Mouse (Mus musculus): ENCODE measurements around the gene Wdr11.

The Wdr11 gene

DNA sequence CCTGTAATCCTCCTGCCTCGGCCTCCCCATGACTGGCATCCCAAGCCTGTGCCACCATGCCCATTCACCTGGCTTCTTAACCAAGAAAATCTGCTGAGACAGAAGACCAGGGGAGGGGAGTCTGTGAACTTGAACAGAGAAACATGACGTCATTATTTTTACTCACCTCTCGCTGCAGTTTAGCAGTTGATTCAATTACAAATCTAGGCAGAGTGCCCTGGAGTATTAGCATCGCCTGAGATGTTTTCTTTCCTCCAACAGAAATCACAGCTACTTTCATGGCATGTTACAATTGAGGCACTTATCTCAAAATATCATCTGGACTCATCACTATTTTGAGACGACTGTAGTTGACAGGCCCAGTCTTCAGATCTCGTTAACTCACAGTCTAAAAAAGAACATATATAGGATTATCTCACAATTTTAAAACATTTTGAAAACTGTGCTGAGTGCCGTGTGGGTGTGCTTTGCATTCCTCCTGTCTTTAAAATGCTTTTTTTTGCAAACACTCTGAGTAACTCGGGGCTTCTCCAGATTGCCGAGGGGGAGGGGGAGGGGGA lies 61.3 kb downstream of the Wdr11 start:
- DNase-seq (ENCODE audit: low read depth in 2 of 2, low spot score in 2 of 2), result no peak

DNA sequence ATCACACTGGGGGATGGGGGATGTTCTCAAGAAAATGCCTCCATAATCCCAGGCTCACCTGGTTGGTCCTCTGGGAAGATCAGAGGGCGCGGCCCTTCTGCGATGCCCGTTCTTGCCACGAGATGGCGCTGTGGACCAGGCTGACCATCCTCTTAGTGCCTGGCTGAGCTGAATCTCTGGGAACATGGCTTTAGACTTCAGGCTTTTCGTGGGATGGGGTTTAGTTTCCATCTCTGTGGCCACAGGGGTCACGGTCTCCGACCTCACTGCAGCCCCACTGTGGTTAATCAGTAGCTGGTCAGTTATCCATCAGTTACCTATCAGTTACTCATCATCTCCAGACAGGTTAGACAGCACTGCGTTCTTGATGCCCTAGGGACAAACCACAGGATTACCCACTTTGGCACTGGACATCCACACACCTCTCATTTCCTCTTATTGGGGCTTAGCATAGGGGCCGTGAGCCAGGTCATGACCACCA lies 62.2 kb downstream of the Wdr11 start:
- DNase-seq (ENCODE audit: low read depth in 2 of 2, low spot score in 2 of 2), result peak; percentile 7 to 14

DNA sequence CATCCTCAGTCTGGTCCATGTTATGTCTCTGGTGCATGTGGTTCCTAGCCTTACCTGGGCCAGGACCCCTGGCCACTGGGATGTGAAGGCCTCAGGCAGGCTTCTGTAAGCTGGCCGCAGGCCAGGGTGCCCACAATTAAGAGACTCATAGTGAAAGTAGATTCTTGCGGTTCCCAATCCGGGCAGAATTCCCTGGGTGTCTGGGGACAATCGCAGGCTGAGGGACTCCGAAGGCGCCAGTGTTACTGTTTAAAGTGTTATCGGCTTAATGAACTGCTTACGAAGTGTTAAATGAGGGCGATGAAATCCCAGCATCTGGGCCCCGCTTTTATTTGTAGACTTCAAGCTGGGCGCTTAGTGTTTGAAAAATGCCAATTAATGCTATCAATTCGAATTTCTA lies 63.3 kb downstream of the Wdr11 start:
- no peak for DNase-seq (ENCODE audit: low read depth in 2 of 2, low spot score in 2 of 2)

DNA sequence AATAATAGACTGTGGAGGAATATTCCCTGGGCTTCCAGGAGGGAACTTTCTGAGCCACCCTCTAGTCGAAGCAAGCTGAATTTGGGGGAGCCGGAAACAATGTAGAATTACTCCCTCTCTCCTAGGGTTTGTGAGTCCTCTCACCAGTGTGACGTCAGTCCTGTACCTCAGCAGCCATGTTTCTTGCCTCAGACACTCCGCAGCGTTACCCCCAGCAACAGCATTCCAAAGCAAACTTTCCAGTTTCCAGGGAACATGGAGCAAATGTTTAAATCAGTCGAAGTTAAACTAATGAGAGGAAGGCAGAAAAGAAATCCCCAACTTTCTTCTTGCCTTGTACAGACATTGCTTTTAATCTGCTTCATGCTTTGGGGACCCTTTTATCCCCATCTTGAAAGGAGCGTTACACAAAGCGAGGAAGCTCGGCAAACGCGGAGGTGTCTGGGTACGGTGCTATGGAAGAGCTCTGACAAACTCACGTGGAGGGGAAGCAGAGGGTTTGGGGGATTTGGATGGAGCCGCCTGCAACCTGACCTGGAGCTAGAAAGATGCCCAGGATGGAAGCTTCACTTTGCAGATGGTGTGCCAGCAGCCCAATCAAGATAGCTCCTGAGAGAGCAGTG lies 64.1 kb downstream of the Wdr11 start:
- no peak for DNase-seq (ENCODE audit: low read depth in 2 of 2, low spot score in 2 of 2)

DNA sequence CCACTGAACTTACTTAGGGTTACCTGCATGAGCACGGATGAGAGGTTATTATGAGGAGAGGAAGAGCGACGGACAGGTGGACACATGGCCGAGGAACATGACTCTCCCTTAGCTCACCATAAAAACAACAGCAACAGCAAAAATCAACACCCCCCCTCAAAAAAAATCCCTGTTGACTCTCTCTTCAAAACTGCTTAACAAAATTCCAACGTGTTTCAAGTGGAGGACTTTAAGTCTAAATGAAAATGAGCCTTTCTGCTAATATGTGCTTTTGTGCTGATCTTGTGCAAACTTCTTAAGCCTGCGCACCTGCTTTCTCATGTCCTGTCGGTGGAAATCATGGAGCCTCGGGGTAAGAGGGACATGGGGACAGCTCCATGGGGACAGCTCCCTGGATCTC lies 66.2 kb downstream of the Wdr11 start:
- no peak for DNase-seq (ENCODE audit: low read depth in 2 of 2, low spot score in 2 of 2)

DNA sequence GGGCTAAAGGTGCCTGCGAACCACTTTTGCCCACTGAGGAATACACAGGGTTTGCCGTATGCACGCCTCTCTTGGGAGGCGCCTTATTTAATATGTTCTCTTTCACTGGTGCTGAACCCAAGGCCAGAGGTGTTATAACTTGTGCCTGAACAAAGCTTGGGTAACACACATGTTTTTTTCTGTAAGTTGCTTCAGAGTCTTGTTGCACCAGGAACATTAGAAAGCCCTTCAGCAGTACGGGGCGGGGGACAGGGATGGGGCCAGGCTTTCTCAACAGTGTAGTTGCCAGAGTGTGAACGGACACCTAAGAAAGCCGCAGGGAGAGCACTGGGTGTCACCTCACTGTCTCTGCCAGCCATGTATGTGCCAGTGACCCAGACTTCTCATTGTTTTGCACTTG lies 68.1 kb downstream of the Wdr11 start:
- DNase-seq (ENCODE audit: low read depth in 2 of 2, low spot score in 2 of 2), result no peak

DNA sequence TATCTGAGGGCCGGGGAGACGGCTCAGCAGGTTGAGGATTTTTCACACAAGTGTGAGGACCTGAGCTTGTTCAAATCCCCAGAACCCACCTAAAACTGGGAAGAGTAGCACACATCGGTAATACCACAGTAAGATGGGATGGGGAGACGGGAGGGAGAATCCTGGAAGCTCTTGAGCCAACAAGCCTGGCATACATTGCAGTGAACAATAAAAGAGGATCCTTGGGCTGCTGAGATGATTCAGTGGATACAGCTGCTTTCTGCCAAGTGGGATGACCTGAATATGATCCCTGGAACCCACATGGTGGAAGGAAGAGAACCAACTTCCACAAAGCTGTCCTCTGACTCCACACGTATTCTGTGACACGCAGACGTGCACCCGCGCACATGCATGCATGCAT lies 68.9 kb downstream of the Wdr11 start:
- DNase-seq (ENCODE audit: low read depth in 2 of 2, low spot score in 2 of 2), result no peak

DNA sequence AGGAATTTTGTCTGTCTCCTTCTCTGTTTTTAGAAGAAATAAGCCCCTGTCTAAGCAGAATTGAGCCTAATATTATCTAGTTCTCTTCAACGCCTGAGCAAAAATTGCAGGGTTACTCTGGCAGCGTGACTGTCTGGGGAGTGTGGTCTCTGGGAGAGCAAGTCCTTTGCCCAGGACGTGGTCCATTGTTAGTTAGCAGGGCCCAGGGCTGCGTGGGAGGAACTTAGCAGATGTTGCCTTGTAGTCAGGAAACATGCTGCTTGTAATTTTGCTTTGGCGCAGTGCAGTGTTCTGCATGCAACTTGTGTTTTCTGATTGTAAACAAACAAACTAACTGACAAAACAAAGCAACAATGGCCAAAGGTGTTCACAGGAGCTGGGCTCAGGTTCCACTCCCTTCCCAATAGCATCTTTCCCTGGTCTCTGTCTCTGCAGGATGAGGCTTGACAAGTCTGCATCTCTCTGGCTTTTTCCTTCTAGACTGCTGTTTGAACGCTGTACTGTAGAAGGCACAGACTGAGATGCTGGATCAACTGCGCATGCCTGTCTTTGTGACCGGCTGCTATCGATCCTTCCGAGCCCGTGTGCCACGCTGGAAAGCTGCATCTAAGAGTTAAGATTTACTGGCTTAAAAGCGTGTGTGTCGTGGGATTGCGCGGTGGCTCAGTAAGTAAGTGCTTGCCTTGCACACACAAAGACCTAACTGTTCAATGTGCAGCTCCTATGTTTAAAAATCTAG lies 70.6 kb downstream of the Wdr11 start:
- no peak for DNase-seq (ENCODE audit: low read depth in 2 of 2, low spot score in 2 of 2)

DNA sequence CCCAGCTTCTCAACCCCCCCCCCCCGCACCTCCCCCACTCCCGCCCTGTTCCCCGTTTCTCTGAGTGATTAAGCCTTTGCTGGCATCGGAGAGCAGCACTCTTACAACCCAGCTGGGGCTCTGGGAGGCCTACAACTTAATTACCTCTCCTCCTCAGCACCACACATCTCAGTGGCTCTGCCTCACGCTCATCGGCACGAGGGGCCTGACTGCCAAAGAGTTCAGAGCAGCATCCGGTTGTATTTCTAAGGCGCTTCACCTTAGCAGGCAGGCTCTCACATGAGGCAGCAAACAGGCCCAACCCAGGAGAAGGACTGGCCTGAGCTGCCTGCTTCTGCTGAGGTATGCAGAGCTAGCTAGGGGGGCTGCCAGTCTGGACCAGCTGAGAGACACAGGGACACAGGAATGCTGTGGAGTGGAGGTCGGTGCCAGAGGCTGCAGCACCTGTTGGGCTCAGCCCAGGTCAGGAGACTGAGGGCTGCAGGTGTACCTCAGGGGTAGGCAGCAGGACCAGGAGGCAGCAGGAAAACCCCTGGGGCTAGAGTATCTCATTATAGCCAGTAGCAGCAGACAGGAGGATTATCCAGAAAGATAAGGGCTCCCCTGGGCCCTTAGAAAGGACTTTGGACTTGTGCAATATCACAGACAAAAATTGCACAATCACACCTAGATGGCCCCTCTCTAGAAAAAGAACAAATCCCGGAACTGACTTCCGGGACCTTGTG lies 72.3 kb downstream of the Wdr11 start:
- DNase-seq (ENCODE audit: low read depth in 2 of 2, low spot score in 2 of 2), result no peak

DNA sequence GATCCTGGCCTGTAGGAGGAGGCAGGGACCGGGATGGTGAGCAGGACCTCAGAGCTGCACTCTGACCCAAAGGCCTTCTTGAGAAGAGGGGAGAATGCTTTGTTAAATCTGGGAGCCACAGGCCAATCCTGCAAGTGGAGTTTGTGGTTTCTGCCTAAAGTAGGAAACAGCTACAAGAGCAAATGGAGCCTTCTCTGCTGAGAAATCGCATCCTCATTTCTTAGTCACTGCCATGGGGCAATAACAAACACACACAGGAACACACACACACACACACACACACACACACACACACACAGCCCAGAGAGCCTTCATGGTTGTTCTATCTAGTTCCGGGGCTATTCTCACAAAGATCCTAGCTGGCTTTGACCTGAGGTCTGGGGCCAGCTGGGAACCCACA lies 73.7 kb downstream of the Wdr11 start:
- no peak for DNase-seq (ENCODE audit: low read depth in 2 of 2, low spot score in 2 of 2)

DNA sequence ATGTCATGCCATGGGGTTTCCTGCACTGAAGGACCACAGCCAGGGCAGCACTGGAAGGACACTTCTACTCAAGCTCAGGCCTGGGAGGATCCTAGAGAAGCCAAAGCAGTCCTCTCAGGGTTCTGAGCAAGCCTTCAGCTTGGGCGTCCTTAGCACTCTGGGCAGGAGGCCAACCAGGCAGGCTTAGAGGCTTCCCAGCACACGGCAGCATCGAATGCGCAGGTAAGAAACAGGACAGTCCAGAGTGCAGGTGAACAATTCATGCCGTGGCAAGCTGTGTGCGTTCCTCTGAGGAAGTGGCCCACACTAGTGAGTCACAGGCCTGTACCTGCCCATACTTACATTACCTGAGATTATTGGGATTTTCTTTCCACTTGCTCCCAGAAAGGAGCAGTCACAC lies 74.3 kb downstream of the Wdr11 start:
- no peak for DNase-seq (ENCODE audit: low read depth in 2 of 2, low spot score in 2 of 2)

DNA sequence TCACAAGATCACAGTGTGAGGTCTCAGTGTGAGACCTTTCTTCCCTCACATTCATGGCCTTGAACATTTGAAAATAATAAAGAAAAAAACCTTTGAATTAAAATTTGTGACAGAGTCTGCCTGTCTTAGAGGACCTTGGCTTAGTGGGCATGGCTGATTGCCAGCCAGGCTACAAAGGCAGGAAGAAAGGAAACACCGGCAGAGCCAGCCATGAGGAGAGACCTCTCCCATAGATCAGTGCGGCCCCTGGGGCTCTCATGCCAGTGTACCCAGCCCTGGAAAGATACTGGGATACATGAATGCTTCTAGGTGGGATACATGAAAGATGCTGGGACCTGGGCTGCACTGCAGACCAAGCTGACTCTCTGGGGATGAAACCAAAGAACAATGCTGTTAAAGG lies 74.9 kb downstream of the Wdr11 start:
- DNase-seq (ENCODE audit: low read depth in 2 of 2, low spot score in 2 of 2), result no peak

DNA sequence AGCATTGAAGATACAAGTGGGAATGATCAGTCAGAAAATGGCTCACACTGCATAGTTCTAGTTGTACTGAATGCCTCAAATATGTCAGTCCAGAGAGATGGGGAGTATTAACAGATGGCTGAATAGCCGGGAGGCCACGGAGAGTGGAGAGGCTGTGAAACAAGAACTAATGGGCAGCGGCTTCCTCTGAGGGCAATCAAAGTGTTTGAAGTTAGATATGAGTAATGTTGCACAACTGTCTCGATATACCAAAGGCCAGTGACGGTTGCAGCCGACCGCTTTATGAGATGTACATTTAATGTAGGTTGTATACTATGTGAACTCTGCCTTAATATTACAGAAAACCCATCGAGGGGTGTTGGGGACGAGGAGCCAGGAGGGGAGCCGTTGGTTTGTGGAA lies 78.6 kb downstream of the Wdr11 start:
- DNase-seq (ENCODE audit: low read depth in 2 of 2, low spot score in 2 of 2), result no peak

DNA sequence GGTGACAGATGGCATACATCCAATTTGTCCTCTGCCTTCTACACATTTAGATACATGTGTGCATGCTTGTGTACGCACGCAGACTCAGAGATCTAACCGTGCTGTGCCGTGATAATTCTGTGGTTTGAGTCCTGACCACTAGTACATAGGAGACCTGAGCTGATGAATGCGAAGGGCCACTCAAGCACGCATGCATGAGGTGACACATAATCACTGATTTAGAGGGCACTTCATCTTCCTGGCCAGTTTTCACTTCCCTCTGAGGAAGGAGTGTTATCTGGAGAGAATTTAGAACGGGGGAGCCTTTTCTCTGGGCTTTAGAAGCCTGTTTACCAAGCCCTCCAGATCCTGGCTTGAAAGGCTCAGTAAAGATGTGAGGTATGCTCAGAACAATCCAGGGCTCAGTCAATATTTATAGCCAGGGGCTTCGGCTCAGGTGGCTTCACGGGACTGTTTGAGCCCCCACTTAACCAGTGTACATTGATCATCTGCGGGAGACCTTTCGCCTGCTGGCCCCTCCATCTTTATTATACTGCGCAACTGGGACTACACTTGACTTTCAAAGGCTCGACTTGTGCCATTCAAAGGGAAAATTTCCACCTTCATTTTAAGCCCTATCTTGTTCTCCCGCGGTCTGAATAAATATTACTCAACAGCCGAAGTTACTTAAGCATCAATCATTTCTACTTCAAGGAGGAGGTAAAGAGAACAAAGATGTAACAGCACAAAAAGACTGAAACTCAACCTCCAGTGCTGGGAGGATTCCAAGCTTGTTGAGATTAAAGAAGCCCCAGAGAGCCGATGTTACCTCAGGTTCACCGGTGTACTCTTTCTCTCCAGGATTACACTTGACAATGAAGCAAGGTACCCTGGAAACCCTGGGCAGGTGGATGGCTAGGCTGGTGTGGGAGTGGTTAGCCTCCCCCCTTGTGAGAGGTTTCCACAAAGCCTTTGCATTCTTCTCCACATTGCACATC lies 80.3 kb downstream of the Wdr11 start:
- no peak for DNase-seq (ENCODE audit: low read depth in 2 of 2, low spot score in 2 of 2)

DNA sequence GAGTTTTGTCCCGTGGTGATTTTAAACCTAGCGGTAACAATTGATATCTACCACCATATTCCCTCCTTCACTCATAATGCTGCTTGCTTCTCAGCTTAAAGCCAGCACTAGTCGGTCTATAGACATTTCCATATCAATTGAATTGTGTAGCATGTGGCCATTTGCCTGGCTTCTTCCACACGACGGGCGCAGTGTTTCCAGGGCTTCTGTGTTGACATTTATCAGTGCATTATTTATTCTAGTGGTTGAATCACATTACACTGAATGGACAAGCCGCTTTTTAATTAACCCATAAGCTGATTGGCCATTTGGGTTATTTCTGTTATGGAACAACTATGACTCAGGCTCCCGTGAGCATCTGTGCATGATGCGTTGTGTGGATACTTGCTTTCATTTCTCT lies 82.1 kb downstream of the Wdr11 start:
- no peak for DNase-seq (ENCODE audit: low read depth in 2 of 2, low spot score in 2 of 2)

DNA sequence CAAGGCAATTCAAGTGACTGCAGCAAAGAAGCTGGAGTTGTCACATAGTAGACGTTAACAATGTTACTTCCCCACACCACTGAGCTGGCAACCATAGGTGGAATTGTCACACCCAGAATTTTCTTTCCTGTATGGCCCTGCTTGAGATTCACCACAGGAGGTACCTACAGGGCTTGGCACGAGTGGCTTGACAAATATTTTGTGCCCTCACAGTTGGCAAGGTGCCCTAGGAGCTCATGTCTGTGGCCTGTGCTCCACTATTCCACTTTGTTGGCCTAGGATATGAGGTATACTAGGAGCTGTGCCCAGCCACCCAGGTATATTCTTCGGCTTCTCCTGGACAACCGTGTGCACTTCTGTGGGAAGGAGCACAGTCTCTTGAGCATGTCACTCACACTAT lies 82.9 kb downstream of the Wdr11 start:
- DNase-seq (ENCODE audit: low read depth in 2 of 2, low spot score in 2 of 2), result no peak

DNA sequence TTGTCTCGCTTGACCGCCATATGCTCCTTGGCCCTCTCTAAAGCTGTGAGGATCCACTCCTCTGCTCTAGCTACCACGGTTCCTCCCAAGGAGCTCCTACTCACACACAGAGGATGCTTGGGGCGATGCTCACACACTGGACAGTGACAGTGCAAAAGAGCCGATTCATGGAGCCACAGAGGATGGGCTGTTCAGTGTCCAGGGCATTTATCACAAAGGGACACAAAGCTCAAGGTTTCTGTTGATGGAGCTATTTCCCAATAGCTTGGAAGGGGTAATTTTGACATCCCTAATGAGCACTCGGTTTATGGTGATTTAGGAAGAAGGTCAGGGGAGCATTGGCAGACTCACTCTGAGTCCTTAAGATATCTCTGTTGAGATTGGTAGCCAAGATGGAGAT lies 84.2 kb downstream of the Wdr11 start:
- no peak for DNase-seq (ENCODE audit: low read depth in 2 of 2, low spot score in 2 of 2)

DNA sequence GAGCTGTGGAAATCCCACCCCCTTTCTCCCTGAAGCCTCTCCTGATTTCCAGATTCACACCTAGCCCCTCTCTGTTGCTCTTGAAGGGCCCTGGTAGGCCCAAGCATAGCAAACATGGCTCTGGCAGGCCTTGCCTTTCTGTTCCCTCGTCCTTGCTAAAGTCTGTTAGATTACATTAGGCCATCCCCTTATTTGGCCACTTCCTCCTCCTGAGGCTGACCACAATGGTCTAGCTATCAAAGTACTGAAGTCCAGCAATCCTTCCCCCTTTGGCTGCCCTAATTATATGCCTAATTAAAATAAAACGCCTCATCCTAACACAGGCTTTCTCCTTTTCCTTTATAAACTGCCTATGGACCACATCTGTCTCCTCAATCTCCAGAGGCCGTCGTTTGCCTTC lies 85.5 kb downstream of the Wdr11 start:
- DNase-seq (ENCODE audit: low read depth in 2 of 2, low spot score in 2 of 2), result no peak

DNA sequence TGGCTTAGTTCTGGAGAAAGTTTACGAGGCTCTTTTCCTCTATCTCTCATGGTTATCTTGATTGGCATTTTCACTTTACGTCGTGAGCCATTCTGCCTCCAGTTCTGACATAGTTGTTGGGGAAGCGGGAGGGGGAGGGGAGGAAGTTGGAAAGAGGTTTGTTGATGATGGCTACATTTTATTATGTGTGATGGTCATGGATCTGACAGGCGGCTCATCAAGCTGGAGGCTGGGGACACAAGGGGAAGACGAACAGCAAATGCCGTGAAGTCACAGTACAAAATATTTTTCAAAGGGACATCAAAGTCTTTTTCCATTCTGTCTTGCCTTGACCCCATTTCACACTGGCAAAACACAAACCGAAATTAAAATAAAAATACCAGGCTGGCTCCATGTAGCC lies 86.8 kb downstream of the Wdr11 start:
- no peak for DNase-seq (ENCODE audit: low read depth in 2 of 2, low spot score in 2 of 2)

DNA sequence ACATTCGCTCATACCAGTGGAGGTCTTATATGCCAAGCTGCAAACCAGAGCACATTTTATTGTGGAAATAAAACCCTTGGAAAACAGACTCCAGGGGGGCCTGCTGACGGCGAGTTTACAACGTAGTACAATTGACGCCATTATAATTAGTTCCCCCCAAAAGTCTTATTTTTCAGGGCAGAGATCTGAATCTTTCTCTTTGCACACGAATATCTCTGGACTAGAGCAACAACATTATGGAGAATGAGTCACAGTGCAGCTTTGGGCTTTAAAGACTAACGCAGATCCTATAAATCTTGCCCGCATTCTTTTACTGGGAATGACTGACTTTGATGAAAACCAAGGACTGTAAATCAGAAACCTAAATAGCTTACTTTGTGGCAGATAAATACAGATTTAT lies 87.3 kb downstream of the Wdr11 start:
- DNase-seq (ENCODE audit: low read depth in 2 of 2, low spot score in 2 of 2), result no peak

Measured in CD8-positive naive resting alpha-beta T cell, adult 2 months (primary cell).